12 mouse cellular contexts compared by ENCODE assay signal in genomic region chr15:3978279-3978678, GRCm38 (mm10). TPM values are rescaled to one million over a fixed set of nuclear protein-coding genes. Genes with fewer than 3 reads are reported as not detected.
DNase-seq lines count a peak whose midpoint lies in the region; ATAC-seq and TF ChIP-seq lines count a peak whose summit lies in the region.
"Had no signal": no experiment of that assay in that cellular context is flagged by ENCODE, and none has a peak within 500 bp of the region (broad histone marks: within the 10 kb centered on the region; RNA-seq: fewer than 3 reads in every experiment).

No protein-coding gene starts in this region.

- H3K79me2 ChIP-seq in CH12.LX (replicated peaks; ENCODE audit: control insufficient read depth, extremely low read depth, insufficient read depth, poor library complexity, severe bottlenecking) = no peaks in the 10 kb centered on the region

- in situ Hi-C loops in CH12.LX (cut with MboI; ENCODE audit: low pct_ligation_motif_present, low pct_unique_long_range_greater_than_20kb, low sequenced_read_pairs) = no loop called here

- TF ChIP-seq CTCF in CH12.LX (conservative IDR thresholded peaks at IDR 0.05 in 1 of 2, IDR thresholded peaks at IDR 0.05 in 1 of 2; ENCODE audit: low read depth in 2 of 2, low read length in 2 of 2) = peak in 1 of 2 experiments; percentile 57; a peak in 2 of 4 replicates

- no peaks in the 10 kb centered on the region for H3K27me3 ChIP-seq in forebrain, embryonic 11.5 days (ENCODE audit: control insufficient read depth, insufficient read depth, low read length)
- no peaks in the 10 kb centered on the region for H3K27me3 ChIP-seq in forebrain, embryonic 13.5 days
- no peaks in the 10 kb centered on the region for H3K27me3 ChIP-seq in kidney, embryonic 15.5 days
- H3K27me3 ChIP-seq in CH12.LX (replicated peaks) = no peaks in the 10 kb centered on the region
- H3K27me3 ChIP-seq in midbrain, embryonic 14.5 days (ENCODE audit: control insufficient read depth, insufficient read depth, low read length) = no peaks in the 10 kb centered on the region
- H3K27me3 ChIP-seq: embryonic facial prominence, embryonic 12.5 days; liver, embryonic 13.5 days had no signal

- no peaks in the 10 kb centered on the region for H3K4me1 ChIP-seq in forebrain, embryonic 11.5 days (replicated peaks; ENCODE audit: control insufficient read depth, insufficient read depth, low read length)
- H3K4me1 ChIP-seq in forebrain, embryonic 13.5 days = peaks cover 4% of the 10 kb centered on the region; the same call in 1 of the 2 replicates
- 0 out of 2 replicates have a peak, but pooled peaks cover 8% of the 10 kb centered on the region for H3K4me1 ChIP-seq in kidney, embryonic 15.5 days
- H3K4me1 ChIP-seq in CH12.LX (ENCODE audit: control insufficient read depth in 1 of 2, insufficient read depth in 2 of 2) = peaks cover 5 to 27% of the 10 kb centered on the region in 2 experiments; a peak in 3 of 4 replicates
- H3K4me1 ChIP-seq in midbrain, embryonic 14.5 days (ENCODE audit: control insufficient read depth, insufficient read depth, low read length) = no peaks in the 10 kb centered on the region
- H3K4me1 ChIP-seq: embryonic facial prominence, embryonic 12.5 days had no signal

- DNase-seq in forebrain, embryonic 11.5 days (ENCODE audit: low spot score) = no peak
- no peak for DNase-seq in kidney, postnatal 4 days
- DNase-seq in CH12.LX (ENCODE audit: extremely low read depth) = no peak
- DNase-seq in midbrain, embryonic 14.5 days = peak; percentile 9
- DNase-seq in urinary bladder, postnatal 4 days (ENCODE audit: low spot score in 2 of 2) = no peak
- DNase-seq in right cerebral cortex, postnatal 4 days = no peak
- DNase-seq: kidney, adult 11 months; right cerebral cortex, adult 18-20 months had no signal

- peak; percentile 21; the same call in 1 of the 2 replicates for ATAC-seq in forebrain, embryonic 11.5 days (replicated peaks; ENCODE audit: low FRiP score)
- no peak for ATAC-seq in forebrain, embryonic 13.5 days
- ATAC-seq in kidney, embryonic 15.5 days (replicated peaks; ENCODE audit: low FRiP score) = no peak
- no peak for ATAC-seq in midbrain, embryonic 14.5 days (ENCODE audit: low FRiP score, low TSS enrichment)

- no peak overlapping the region for H3K9ac ChIP-seq in forebrain, embryonic 11.5 days (ENCODE audit: low read length)
- H3K9ac ChIP-seq in forebrain, embryonic 13.5 days = no peak overlapping the region
- no peak overlapping the region for H3K9ac ChIP-seq in kidney, embryonic 15.5 days
- H3K9ac ChIP-seq in CH12.LX (ENCODE audit: insufficient read depth, low read depth) = no peak overlapping the region; the same call in 1 of the 2 replicates
- no peak overlapping the region for H3K9ac ChIP-seq in midbrain, embryonic 14.5 days (replicated peaks; ENCODE audit: low read length)

- H3K9me3 ChIP-seq in forebrain, embryonic 11.5 days (ENCODE audit: control insufficient read depth, low read length) = no peaks in the 10 kb centered on the region
- no peaks in the 10 kb centered on the region for H3K9me3 ChIP-seq in forebrain, embryonic 13.5 days (replicated peaks)
- no peaks in the 10 kb centered on the region for H3K9me3 ChIP-seq in kidney, embryonic 15.5 days (replicated peaks)
- H3K9me3 ChIP-seq in CH12.LX (replicated peaks; ENCODE audit: low read length) = no peaks in the 10 kb centered on the region
- H3K9me3 ChIP-seq in midbrain, embryonic 14.5 days (ENCODE audit: control insufficient read depth, low read length) = no peaks in the 10 kb centered on the region
- H3K9me3 ChIP-seq: embryonic facial prominence, embryonic 12.5 days; liver, embryonic 13.5 days had no signal

- no peak overlapping the region for H3K4me3 ChIP-seq in forebrain, embryonic 11.5 days (ENCODE audit: low read depth, low read length)
- no peak overlapping the region for H3K4me3 ChIP-seq in forebrain, embryonic 13.5 days
- no peak overlapping the region for H3K4me3 ChIP-seq in kidney, embryonic 15.5 days (replicated peaks)
- peak overlapping the region in 1 of 3 experiments; percentile 10 for H3K4me3 ChIP-seq in CH12.LX (replicated peaks in 1 of 3; ENCODE audit: low read depth in 2 of 3, low read length in 2 of 3, poor library complexity in 1 of 3)
- no peak overlapping the region for H3K4me3 ChIP-seq in midbrain, embryonic 14.5 days (replicated peaks; ENCODE audit: low read depth, low read length)

- no peak overlapping the region for H3K27ac ChIP-seq in forebrain, embryonic 11.5 days (ENCODE audit: low read depth, low read length)
- H3K27ac ChIP-seq in forebrain, embryonic 13.5 days = no peak overlapping the region
- H3K27ac ChIP-seq in kidney, embryonic 15.5 days = no peak overlapping the region
- H3K27ac ChIP-seq in CH12.LX (ENCODE audit: insufficient read depth, low read depth) = no peak overlapping the region
- H3K27ac ChIP-seq in midbrain, embryonic 14.5 days (replicated peaks; ENCODE audit: low read depth, low read length) = no peak overlapping the region

- no peak for TF ChIP-seq POLR2A in CH12.LX (IDR thresholded peaks at IDR 0.05; ENCODE audit: low read depth, low read length)

- no peak overlapping the region for H3K4me2 ChIP-seq in forebrain, embryonic 11.5 days (ENCODE audit: low read depth, low read length, severe bottlenecking)
- H3K4me2 ChIP-seq in forebrain, embryonic 13.5 days = no peak overlapping the region
- H3K4me2 ChIP-seq in kidney, embryonic 15.5 days = peak overlapping the region; percentile 66
- H3K4me2 ChIP-seq in CH12.LX (ENCODE audit: insufficient read depth, low read depth, poor library complexity, severe bottlenecking) = peak overlapping the region; percentile 90; the same call in 1 of the 2 replicates
- H3K4me2 ChIP-seq in midbrain, embryonic 14.5 days (ENCODE audit: low read length) = no peak overlapping the region

- 91% methylated on average over 2 of the region's 2 CpGs for WGBS in forebrain, embryonic 11.5 days
- WGBS in forebrain, embryonic 13.5 days = 96% methylated on average over 2 of the region's 2 CpGs
- 94% methylated on average over 2 of the region's 2 CpGs for WGBS in kidney, embryonic 15.5 days
- 94% methylated on average over 2 of the region's 2 CpGs for WGBS in midbrain, embryonic 14.5 days

- no peak for TF ChIP-seq EP300 in CH12.LX (IDR thresholded peaks at IDR 0.05; ENCODE audit: low read length)

- dilution Hi-C loops in CH12.LX (cut with MboI; ENCODE audit: extremely low pct_ligation_motif_present, extremely low pct_unique_long_range_greater_than_20kb, low sequenced_read_pairs) = no loop called here

- no peak for TF ChIP-seq RAD21 in CH12.LX (IDR thresholded peaks at IDR 0.05; ENCODE audit: low read depth, low read length)

- no peaks in the 10 kb centered on the region for H3K36me3 ChIP-seq in forebrain, embryonic 11.5 days (ENCODE audit: control insufficient read depth, insufficient read depth, low read length)
- H3K36me3 ChIP-seq in forebrain, embryonic 13.5 days (ENCODE audit: poor library complexity, severe bottlenecking) = 0 out of 2 replicates have a peak, but pooled peaks cover 6% of the 10 kb centered on the region
- H3K36me3 ChIP-seq in kidney, embryonic 15.5 days = peaks cover 14% of the 10 kb centered on the region
- peaks cover 0 to 19% of the 10 kb centered on the region in 2 experiments for H3K36me3 ChIP-seq in CH12.LX (replicated peaks in 1 of 2; ENCODE audit: control insufficient read depth in 1 of 2, insufficient read depth in 1 of 2, low read length in 1 of 2)
- peaks cover 14% of the 10 kb centered on the region for H3K36me3 ChIP-seq in midbrain, embryonic 14.5 days (ENCODE audit: control insufficient read depth, insufficient read depth, low read length)

TF ChIP-seq in CH12.LX, 34 proteins besides CTCF, POLR2A, EP300 and RAD21 (continues in another document):
- TF ChIP-seq ETS1 (conservative IDR thresholded peaks at IDR 0.05; ENCODE audit: low read depth, low read length) (no peak), ELF1 (IDR thresholded peaks at IDR 0.05; ENCODE audit: low read depth, low read length) (no peak), CHD1 (IDR thresholded peaks at IDR 0.05; ENCODE audit: low read depth, low read length) (no peak), USF2 (conservative IDR thresholded peaks at IDR 0.05; ENCODE audit: low read depth, low read length) (no peak), ZMIZ1 (IDR thresholded peaks at IDR 0.05; ENCODE audit: low read depth, low read length) (no peak), MAFK (IDR thresholded peaks at IDR 0.05; ENCODE audit: insufficient replicate concordance, low read length) (no peak), JUN (IDR thresholded peaks at IDR 0.05; ENCODE audit: insufficient read depth, low read depth, low read length) (no peak), MXI1 (IDR thresholded peaks at IDR 0.05; ENCODE audit: low read depth, low read length) (no peak), UBTF (IDR thresholded peaks at IDR 0.05; ENCODE audit: low read depth, low read length) (no peak)

RNA-seq across cellular contexts. Expression of gene Fbxo4, which starts 1.1 kb away (rescaled TPM):
- 5.3 and 6.5 TPM in 2 replicates for polyA plus RNA-seq in forebrain, embryonic 11.5 days (2014; fragmentation: Nextera tagmentation; extraction: Ambion mirVana)
- polyA plus RNA-seq in forebrain, embryonic 13.5 days (2015; fragmentation: Nextera tagmentation; extraction: Ambion mirVana) = 6.5 and 6.9 TPM in 2 replicates
- polyA plus RNA-seq in kidney, embryonic 15.5 days (2015; fragmentation: Nextera tagmentation; extraction: Ambion mirVana) = 10.9 and 11.7 TPM in 2 replicates
- total RNA-seq in CH12.LX (2012; rRNA removed) (15.4 and 16.4 TPM in 2 replicates), CH12.LX (2014; rRNA removed) (29.1 and 32.6 TPM in 2 replicates)
- 18.3 and 20.0 TPM in 2 replicates for polyA plus RNA-seq in CH12.LX (2012; ENCODE audit: insufficient read length, low read depth)
- 7.0 and 8.2 TPM in 2 replicates for polyA plus RNA-seq in midbrain, embryonic 14.5 days (2014; fragmentation: Nextera tagmentation; extraction: Ambion mirVana)

RNA-seq across cellular contexts. Expression of gene AW549877, which starts 17.3 kb away (rescaled TPM):
- 57.6 and 61.7 TPM in 2 replicates for polyA plus RNA-seq in forebrain, embryonic 11.5 days (2014; fragmentation: Nextera tagmentation; extraction: Ambion mirVana)
- 36.6 and 40.4 TPM in 2 replicates for polyA plus RNA-seq in forebrain, embryonic 13.5 days (2015; fragmentation: Nextera tagmentation; extraction: Ambion mirVana)
- 37.0 and 38.6 TPM in 2 replicates for polyA plus RNA-seq in kidney, embryonic 15.5 days (2015; fragmentation: Nextera tagmentation; extraction: Ambion mirVana)
- total RNA-seq in CH12.LX (2012; rRNA removed) = 4.3 and 6.0 TPM in 2 replicates
- 10.7 and 11.6 TPM in 2 replicates for total RNA-seq in CH12.LX (2014; rRNA removed)
- 12.3 and 13.2 TPM in 2 replicates for polyA plus RNA-seq in CH12.LX (2012; ENCODE audit: insufficient read length, low read depth)
- polyA plus RNA-seq in midbrain, embryonic 14.5 days (2014; fragmentation: Nextera tagmentation; extraction: Ambion mirVana) = 44.0 and 65.9 TPM in 2 replicates

RNA-seq across cellular contexts. Expression of gene Oxct1, which starts 47.9 kb away (rescaled TPM):
- 188 and 196 TPM in 2 replicates for polyA plus RNA-seq in forebrain, embryonic 11.5 days (2014; fragmentation: Nextera tagmentation; extraction: Ambion mirVana)
- 231 and 249 TPM in 2 replicates for polyA plus RNA-seq in forebrain, embryonic 13.5 days (2015; fragmentation: Nextera tagmentation; extraction: Ambion mirVana)
- polyA plus RNA-seq in kidney, embryonic 15.5 days (2015; fragmentation: Nextera tagmentation; extraction: Ambion mirVana) = 296 and 323 TPM in 2 replicates
- total RNA-seq in CH12.LX (2012; rRNA removed) (101 and 103 TPM in 2 replicates), CH12.LX (2014; rRNA removed) (105 and 107 TPM in 2 replicates)
- 127 TPM in 2 replicates for polyA plus RNA-seq in CH12.LX (2012; ENCODE audit: insufficient read length, low read depth)
- polyA plus RNA-seq in midbrain, embryonic 14.5 days (2014; fragmentation: Nextera tagmentation; extraction: Ambion mirVana) = 257 and 293 TPM in 2 replicates

Comparison
In these comparisons a context has a peak if more than half of its experiments do, and no peak if none do; other contexts are left out.
1. H3K4me2 ChIP-seq: peak in kidney, embryonic 15.5 days (single experiment) and CH12.LX (single experiment); none in forebrain, embryonic 11.5 days (single experiment), forebrain, embryonic 13.5 days (single experiment) and midbrain, embryonic 14.5 days (single experiment).